Mouse (Mus musculus): ENCODE results near the gene Negr1.

Gene Negr1

GRCm38 (mm10) chr3:156923159-156923558, 361.6 kb downstream of the Negr1 start:
- no peak for DNase-seq

GRCm38 (mm10) chr3:156925102-156925501, 363.5 kb downstream of the Negr1 start:
- DNase-seq, result no peak

DNA sequence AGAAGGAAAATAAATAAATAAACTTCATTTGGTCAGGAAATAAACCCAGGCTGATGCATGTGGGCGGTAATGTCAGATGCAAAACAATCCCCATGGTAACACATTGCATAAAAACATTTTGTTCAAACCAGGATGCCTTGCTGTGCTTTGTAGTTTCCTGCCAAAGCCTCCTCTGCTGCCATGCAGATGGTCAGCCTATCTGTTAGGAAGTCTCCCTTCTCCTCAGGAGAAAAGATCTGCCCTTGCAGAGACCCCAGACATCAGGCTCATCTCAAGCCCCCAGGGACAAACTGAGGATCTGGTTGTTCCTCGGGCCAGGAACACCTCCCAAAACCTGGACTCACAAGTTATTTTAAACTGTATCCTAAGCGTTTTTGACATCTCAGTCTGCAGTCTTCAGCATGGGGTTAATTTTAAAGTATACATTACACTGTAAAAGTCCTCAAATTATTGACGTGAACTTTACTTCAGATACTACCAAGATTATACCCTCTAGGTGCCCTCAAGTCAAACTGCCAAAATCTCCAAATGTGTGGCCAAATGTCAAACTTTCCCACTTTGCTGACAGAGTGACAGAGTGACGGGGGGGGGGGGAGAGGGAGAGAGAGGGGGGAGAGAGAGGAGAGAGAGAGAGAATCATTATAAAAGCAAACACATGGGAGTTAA, 366.9 kb downstream of the Negr1 start:
- DNase-seq, result no peak

- no peak for DNase-seq
Measured at GRCm38 (mm10) chr3:156929062-156929397, 367.4 kb downstream of the Negr1 start.

GRCm38 (mm10) chr3:156929677-156930440, 368.3 kb downstream of the Negr1 start:
- DNase-seq, result no peak

DNA sequence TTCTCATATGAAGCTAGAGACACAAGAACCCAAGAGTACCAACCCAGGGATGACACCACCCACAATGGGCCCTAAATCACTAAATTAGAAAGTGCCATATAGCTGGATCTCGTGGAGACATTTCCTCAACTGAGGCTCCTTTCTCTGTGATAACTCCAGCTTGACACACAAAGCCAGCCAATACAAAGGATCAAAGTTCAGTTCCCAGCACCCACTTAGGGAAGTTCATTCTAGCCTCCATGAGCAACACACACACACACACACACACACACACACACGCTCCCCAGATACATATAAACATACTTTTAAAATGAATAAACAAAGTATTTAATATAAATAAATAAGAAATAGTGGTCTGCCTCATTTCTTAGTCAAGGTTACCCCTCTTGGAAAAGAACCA, 369.4 kb downstream of the Negr1 start:
- DNase-seq, result no peak

DNA sequence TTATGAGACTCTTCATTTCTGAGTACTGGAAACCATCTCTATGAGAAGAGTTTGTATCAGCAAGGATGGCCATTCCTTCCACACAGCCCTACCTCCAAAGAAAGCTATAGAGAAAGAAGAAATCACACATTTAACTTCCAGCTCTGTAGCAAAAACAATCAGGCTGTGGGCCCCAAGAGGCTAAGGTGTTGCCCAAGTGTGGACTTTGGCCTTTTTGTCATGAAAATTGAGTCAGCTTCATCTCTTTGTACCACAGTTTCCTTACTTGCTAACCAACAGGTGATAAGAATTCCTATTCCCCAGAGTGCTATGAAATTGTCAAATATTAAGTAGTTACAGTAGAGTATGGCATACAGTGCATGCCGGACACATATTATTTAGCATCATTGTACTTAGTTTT, 369.9 kb downstream of the Negr1 start:
- no peak for DNase-seq

- DNase-seq, result no peak
Measured at GRCm38 (mm10) chr3:156934778-156935290, 373.2 kb downstream of the Negr1 start.

- no peak for DNase-seq
Measured at GRCm38 (mm10) chr3:156947404-156947803, 385.8 kb downstream of the Negr1 start.

- DNase-seq, result no peak
Measured at GRCm38 (mm10) chr3:156952970-156953369, 391.4 kb downstream of the Negr1 start.

GRCm38 (mm10) chr3:156955094-156955493, 393.5 kb downstream of the Negr1 start:
- no peak for DNase-seq

GRCm38 (mm10) chr3:156958640-156959039, 397.0 kb downstream of the Negr1 start:
- DNase-seq, result no peak

GRCm38 (mm10) chr3:156968764-156969163, 407.2 kb downstream of the Negr1 start:
- no peak for DNase-seq

GRCm38 (mm10) chr3:156971104-156971503, 409.5 kb downstream of the Negr1 start:
- DNase-seq, result no peak

GRCm38 (mm10) chr3:156976816-156977215, 415.2 kb downstream of the Negr1 start:
- no peak for DNase-seq

GRCm38 (mm10) chr3:156980042-156980716, 418.6 kb downstream of the Negr1 start:
- no peak for DNase-seq

- peak; percentile 70 for DNase-seq
Measured at GRCm38 (mm10) chr3:156982102-156982501, 420.5 kb downstream of the Negr1 start.

- no peak for DNase-seq
Measured at GRCm38 (mm10) chr3:156987113-156987512, 425.5 kb downstream of the Negr1 start.

GRCm38 (mm10) chr3:156992171-156992570, 430.6 kb downstream of the Negr1 start:
- no peak for DNase-seq

GRCm38 (mm10) chr3:156992811-156993210, 431.2 kb downstream of the Negr1 start:
- no peak for DNase-seq

DNA sequence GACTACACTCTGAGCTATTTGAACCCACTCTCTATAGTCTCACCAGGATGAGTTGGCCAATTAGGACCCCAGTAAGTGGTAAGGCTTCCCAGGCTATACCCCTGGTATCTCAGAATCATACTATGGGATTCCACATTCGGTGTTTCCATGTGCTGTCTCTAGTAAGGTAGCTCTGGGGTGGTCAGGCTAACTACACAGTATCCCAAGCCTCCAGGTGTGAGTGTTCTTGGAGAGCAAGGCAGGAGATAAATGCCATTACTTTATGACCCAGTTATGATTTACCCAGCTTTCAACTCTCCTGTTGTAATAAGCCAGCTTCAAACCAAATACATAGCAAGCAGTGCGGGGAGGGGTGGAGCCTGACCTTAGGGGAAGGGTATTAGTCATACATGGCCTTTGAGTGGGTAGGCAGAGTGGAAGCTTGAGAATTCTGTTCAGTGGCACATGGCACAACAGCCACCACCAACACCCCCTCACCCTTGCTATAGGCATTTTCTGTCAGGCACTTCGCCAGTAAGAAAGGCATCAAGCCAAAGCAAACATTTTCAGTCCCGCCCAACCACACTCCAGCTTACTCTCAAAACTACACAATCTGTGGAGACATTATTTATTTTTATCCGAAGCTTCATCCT, 437.7 kb downstream of the Negr1 start:
- peak; percentile 46 for DNase-seq

DNA sequence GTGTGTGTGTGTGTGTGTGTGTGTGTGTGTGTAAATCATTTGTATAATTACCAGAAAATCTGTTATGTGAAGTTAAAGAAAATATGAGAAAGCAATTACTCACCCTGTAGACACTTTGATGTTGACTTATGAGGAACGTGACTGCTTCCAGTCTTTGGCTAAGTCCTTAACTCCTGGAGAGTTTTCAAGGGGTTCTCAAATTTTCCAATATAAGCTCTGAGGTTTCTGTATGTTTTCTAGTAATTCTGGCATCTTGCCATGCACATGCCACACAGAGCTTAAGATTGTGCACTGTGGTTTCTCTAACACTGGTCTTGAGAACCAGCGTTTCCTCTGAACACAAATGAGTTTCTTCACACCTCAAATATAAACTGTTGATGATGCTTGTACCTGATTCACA, 460.0 kb downstream of the Negr1 start:
- DNase-seq, result no peak

GRCm38 (mm10) chr3:157024580-157024979, 463.0 kb downstream of the Negr1 start:
- no peak for DNase-seq

Measured in kidney, postnatal 10 days (tissue).